Mouse (Mus musculus) hindlimb bud, embryonic 11.5 days (tissue): Measurements from ENCODE around the gene Txndc11.
"Not testable (repeated sequence)": the region's sequence is repeated elsewhere in the genome, so short reads cannot be mapped to it uniquely, and the experiment has no call there.

Source experiments
- DNase-seq: peaks from one replicate; pipeline ENCODE4 v3.0.0-alpha.2; 2012; ENCODE audit warnings: low read depth, low spot score; ENCODE audit errors: extremely low spot score

The Txndc11 gene

DNA sequence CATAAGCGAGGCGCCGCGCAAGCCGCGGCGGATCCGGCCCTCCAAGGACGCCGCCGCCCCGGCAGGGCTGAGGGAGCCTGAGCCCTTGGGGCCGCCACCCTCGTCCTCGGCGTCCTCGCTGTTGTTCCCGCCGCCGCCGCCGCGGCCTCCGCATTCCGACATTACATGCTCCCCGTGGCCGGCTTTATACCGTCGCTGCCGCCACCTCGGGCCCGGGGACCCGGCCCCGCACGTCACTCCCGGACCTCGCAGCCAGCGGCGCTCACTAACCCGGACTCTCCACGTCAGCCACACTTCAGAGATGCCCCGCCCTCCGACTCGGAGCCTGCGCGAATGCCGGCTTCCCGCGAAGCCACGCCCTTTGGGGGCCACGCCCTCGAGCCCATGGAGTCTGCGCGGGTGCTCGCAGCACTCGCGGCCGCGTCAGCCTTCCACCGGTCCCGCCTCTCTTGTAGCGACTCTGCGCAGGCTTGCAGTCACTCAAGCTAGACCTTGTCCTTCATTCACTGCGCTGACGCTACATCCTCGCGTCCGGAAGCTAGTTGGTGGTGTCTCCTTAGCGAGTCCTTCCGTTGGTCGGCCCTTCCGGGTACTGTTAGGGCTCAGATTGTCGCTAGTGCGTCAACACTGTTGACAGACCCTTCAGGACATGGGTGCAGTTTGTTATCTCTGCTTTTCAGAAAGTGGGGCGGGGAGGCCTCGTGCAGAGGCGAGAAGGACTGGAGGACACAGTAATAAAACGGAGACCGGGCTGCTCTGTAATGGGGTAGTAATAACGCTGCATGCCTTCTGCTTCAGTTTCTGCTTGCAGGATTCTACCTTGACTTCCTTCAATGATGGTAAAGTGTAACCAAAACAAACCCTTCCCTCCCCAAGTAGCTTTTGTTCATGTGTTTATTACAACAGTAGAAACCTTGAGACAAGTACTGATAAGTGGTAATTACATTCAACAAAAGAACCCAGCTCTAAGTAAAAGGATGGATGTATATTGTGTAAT, at the start of gene Txndc11:
TSS of gene Txndc11 (minus strand) at position 303 of the 997 bp plus-strand sequence.
- DNase-seq = peak; percentile 90

DNA sequence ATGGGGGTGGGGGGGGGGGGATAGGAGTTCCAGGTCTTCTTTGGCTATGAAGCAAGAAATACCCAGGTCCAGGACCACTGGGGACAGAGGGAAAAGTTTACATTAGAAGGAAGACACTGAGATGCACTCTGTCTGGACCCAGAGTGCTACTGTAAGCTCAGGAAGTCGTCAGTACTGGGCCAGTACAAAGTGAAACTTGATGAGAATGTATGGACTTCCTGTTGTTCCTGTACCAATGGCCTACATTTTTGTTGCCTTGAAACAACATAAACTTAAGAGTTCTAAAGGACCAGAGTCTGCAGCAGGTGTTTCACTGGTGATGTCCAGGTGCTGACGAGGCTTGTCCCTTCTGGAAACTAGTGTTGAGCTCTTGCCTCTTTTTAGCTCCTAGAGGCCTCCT, 43.0 kb upstream of the Txndc11 start:
- DNase-seq = no peak

DNA sequence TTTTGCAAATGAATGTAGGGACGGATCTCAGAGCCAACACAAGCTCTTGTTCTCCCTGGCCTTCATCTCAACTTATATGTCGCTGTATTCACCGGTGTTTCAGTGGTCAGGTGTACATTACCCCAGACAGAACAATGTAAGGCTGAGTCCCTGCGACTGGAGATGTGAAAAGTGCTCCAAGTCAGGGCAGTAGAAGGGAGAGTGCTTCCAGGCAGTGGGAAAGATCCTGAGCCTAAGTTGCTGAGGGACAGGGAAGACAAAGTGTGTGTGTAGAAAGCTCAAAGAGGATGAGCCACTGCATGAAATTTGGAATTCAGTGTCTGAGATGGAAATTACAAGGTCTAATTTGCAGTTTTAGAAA, 42.4 kb upstream of the Txndc11 start:
- DNase-seq = no peak

DNA sequence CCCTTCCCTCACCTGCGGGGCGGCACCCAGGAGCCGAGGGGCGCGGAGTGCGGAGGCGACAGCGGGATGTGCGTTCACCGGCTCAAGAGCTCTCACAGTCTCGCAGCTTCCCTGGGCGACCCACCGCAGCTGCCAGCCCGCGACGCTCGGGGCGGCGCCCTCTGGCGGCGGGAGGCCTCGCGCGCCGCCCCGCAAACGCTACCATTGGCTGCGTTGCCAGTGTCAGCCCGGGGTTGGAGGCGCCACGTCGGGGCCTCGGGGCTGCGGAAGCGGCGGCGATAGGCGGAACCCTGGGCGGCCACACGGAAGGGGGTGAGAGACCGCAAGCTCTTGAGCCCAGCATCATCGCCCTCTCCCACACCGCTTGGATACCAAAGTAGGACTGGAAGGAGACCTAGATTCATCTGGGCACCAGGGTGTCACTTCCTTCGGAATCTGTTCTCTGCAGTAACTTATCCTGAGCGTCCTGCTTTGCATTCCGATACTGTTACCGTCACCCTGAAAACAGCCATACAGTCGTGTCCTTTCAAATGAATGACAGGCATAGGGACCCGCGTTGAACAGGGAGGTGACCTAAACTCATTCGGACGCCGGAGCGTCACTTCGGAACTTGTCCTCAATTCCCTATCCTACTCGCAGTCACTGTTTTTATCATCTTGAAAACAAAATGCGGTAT, 41.9 kb upstream of the Txndc11 start, which contains the start of gene Zc3h7a:
TSS of gene Zc3h7a (minus strand) at position 186 of the 676 bp plus-strand sequence.
- peak; percentile 58 for DNase-seq

DNA sequence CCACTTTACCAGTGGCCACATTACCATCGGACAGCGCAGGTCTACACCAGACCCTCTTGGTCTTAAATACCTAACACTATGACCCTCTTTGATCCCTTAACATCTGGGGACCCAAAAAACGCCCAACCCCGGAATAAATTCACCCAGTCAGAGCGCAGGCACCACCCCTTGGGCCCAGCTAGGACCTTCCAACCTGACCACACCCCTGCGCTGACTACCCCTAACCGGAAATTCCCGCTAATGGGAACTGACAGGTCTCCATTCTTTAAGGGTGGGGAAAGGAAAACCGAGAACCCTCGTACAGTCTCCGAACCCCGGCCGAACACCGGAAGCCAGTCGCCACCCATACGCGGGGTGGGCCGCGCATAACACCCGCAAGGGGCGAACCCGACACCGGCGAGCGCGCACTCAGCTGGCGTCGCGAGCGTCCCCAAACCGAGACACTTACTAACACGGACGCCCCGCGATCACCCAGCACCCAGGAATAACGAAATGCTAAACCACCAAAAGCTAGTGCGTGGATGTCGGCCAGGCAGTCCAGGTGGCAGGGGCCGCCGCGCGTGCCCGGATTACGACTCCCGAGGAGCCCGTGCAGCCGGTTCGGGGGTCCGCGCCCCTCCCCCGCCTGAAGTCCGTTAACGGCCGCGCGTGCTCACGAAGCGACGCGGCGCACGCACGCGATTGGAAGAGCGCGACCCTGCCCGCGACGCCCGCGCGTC, 41.2 kb upstream of the Txndc11 start:
- DNase-seq = peak; percentile 37

DNA sequence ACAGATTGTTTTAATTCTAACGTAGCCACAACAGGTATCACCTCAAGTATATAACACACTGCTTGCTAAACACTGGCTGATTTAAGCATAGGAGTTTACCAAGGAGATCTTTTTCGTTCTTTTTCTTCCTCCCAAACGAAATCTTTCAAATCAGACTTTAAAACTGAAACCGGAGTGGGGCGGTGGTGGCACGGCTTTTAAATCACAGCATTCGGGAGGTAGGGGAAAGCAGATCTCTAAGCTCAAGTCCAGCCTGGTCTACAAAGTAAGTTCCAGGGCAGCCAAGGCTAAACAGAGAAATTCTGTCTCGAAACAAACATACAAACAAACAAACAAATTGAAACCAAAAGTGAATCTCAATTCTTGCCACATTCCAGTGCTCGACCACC, 40.6 kb upstream of the Txndc11 start:
- DNase-seq = no peak

DNA sequence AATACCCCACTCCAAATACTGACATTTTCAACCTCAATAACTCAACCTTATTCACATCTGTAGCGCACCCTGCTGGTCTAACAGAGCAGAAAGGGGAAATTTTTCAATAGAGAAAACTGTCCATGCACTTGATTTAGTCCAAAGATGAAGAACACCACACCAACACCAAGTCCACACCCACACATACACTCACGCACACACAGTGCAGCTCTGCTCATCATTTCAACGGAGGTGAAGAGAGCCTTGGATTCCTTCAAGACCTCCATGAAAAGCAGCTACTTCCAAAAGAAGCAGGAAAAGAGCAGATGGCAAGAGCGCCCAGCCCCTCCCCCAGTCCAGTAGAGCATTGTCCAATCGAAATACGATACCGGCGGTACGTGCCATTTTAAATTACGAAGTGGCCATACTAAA, 40.2 kb upstream of the Txndc11 start:
- peak; percentile 61 for DNase-seq

DNA sequence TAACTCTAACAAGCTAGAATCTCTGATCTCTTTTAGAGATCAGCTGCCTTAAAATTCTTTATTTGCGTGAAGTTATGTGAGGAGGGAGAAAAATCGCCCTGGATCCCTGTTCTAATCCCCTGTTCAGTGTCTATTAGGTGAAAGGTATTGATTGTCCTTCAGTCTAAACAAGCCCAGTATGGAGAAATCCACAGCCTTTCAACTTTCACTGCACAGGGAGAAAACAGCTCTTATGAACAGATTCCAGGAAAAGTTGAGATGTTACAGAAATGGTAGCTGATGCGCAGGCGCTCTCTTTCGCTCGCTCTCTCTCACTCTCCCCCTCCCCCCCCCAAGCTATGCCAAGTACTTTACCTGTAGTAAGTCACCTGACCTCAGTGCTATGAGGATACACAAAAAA, 37.2 kb upstream of the Txndc11 start:
- DNase-seq = no peak

DNA sequence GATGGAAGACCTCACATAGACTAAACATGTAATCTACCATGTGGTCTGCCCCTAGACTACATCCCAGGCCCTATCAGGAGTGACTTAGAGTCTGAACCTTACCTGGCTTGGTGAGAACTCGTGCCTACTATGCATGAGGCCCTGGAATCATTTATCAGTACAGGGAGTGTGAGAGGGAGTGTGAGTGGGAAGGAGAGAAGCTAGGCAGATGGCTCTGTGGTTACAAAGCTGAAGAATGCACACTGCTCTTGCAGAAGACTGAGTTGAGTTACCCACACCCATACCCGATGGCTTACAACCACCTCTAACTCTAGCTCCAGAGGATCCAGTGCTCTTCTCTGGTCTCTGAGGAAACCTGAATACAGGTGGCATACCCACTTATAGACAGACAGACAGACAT, 32.0 kb upstream of the Txndc11 start:
- DNase-seq = no peak

DNA sequence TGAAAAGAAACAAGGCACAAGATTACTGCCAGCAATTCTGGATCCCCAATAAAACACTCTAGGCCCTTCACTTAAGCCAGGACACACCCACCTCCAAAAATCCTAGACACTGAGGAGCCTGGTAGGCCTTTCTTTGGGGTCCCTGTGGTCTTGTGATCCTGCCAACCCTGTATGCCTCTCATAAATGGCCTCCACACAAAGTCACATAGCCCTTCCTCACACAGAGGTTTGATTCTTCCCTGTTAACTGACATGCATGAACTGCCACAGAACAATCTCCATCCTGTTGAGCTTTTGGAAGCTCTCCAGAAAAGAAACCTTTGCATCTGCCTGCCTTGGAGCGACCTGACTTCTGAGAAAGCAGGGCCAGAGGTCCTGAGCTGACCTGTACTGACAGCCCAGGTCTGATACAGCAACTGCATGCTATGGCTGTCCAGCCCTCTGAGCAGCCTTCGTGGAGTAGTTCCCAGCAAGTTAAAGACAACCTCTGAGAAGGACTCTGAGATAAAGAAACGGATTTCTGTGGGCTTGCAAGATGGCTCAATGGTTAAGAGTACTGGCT, 30.3 kb upstream of the Txndc11 start:
- DNase-seq = no peak

DNA sequence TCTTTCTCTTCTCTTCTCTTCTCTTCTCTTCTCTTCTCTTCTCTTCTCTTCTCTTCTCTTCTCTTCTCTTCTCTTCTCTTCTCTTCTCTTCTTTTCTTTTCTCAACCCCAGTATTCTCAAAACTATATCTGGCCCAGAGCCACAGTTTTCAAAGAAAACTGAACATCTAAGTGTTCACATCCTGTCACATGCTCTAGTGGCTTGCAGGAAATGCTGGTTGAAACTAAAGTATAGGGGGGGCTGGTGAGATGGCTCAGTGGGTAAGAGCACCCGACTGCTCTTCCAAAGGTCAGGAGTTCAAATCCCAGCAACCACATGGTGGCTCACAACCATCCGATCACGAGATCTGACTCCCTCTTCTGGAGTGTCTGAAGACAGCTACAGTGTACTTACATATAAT, 23.3 kb upstream of the Txndc11 start:
- DNase-seq = not testable (repeated sequence)

DNA sequence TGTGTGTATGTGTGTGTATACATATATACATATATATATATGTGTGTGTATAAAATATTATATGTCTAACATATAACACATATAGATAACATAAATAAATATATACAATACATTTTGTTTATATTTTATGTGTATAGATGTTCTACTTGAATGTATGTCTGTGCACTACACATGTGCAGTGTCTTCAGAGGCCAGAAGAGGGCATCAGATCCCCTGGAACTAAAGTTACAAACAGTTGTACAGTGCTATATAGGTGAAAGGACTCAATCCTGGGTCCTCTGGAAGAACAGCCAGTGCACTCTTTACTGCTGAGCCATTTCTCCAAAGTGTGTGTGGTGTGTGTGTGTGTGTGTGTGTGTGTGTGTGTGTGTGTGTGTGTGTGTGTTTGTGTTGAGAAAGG, 20.1 kb upstream of the Txndc11 start:
- no peak for DNase-seq

DNA sequence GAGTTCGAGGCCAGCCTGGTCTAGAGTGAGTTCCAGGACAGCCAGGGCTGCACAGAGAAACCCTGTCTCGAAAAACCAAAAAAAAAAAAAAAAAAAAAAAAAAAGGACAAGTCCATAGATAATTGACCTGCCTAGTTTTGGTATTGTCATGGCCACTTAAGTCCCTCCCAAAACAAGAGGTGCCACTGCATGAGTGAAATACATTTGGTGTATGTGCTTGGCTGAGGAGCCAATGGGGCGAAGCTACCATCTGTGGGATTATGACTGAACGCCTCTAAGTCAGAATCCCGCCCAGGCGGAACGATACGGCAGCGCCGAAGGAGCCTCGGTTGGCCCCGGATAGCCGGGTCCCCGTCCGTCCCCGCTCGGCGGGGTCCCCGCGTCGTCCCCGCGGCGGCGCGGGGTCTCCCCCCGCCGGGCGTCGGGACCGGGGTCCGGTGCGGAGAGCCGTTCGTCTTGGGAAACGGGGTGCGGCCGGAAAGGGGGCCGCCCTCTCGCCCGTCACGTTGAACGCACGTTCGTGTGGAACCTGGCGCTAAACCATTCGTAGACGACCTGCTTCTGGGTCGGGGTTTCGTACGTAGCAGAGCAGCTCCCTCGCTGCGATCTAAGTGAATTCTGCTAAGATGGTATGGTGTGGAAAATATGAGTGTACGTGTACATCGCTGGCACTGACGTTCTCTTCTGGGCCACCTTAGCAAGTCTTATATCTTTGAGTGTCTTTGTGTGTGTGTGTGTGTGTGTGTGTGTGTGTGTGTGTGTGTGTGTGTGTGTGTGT, 9.4 kb upstream of the Txndc11 start:
- not testable (repeated sequence) for DNase-seq

DNA sequence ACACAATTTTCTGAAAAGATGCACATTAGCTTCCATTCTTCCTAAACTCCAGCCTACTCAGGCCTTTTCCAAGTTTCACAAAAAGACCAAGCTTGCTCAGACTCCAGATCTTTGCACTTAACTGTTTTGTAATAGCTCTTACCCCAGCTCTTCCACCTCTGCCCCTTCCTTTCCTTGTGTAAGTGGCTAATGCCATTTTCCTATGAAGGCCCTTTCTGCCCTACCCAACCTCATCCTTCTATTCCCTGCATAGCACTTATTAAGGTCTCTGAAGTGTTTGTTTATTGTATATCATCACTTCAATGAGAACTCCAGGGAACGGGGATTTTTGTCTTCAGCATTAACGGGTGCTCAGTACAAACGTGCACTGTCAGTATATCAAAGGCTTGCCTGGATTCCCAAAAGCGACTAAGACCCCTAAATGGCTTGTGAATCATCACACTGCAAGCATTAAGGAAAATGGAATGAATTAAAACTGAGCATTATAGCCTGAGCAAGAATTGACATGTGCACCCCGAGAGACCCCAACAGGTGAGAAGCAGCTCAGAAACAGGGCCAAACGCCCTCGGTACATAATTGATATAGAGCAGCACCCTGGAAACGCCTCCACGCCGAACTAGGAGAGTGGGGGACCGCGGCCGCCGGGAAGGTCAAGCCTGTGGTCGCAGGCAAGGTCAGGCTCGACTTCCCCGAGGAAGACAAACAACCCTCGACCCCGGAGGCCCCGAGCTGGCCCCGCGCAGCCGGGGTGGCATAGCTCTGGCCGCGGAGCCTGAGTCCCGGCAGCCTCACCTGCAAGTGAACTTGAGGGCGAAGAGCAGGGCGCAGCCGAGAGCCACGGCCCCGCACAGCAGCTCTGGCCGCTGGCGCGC, 738 bp downstream of the Txndc11 start:
- DNase-seq = no peak

DNA sequence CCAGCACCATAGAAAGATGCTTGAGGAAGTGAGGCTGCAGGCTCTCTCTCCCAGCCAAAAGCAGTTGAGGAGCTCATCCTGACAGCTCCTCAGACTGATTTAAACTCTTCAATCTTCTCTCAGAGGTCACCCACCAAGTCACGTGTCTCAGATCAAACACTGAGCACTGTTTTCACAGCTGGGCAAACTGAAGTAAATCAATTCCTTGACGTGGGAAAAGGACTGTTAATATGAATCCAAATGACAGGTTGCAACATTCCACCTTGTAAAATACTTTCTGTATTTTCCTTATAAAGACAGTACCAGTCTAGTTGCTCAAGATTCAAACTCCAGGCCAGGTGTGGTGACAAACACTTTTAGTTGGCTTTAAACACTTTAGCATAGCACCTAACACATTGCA, 1.6 kb downstream of the Txndc11 start:
- no peak for DNase-seq

DNA sequence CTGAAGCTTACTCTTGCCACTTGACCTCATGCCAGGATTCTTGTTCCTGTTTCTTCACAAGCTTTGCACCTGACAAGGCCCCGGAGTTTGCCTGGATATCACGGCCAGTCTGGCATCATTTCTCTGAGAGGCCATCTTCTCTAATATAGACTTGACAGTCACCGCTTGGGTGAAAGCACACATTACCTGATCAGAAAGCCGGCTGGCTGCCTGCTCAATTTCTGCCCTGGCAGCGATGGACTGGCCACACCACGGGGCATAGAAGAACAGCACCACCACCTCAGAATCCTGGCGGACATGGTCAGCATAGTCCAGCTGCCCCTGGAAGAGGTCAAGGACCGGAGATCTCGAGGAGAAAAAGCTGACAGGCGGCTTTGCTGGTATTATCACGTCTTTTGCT, 6.1 kb downstream of the Txndc11 start:
- no peak for DNase-seq

DNA sequence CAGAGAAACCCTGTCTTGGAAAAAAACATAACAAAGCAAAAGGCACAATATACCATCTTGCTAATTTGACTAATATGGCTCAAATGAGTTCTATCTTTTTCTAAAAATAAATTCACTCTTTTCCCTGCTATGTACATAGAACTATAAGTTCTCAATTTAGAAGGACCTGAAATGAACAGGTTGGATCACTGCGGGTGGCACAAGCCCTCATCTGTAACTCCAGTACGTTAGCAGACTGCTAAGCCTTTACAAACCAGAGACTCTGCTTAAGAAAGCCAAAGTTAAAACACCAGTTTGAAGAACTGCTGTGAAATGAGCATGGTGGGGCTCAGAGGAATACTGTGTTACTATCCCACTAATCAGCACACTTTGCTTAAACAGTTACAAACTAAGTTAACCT, 9.1 kb downstream of the Txndc11 start:
- no peak for DNase-seq

DNA sequence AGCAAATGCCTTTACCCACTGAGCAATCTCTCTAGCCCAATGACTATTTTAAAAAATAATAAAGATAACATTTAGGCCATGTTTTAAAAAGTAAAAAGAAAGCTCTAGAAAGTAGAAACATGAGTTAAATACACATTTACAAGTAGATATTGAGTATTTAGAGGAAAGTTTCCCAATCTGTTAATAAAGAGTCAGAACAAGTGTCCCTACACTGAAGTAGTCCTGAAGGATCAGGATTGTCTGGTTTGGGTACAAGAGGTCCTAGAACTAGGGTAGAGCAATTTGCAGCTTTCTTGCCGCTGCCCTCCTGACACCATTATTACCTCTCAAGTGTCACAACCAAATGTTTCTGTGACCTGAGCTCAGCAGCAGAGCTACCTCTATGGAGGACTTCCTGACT, 10.3 kb downstream of the Txndc11 start:
- DNase-seq = no peak

DNA sequence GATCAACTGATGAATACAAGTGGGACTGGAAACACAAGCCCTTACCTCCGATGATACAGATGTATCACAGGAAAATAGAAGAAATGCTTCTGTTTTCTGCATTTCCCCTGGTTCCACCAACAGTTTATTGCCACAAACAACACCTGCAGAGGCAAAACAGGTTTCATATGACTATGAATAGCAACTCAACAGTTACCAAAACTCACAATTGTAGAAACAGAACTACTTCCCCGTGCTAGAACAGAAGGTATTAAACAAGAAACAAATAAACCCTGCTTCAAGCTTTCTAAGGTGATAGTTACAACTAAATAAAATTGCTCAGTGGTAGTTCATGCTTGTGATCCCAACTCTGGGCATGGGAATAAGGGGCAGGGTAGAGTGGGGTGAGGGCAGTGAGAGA, 11.8 kb downstream of the Txndc11 start:
- DNase-seq = no peak
